ENCODE assay signal across 8 mouse cellular contexts in the genomic region with DNA sequence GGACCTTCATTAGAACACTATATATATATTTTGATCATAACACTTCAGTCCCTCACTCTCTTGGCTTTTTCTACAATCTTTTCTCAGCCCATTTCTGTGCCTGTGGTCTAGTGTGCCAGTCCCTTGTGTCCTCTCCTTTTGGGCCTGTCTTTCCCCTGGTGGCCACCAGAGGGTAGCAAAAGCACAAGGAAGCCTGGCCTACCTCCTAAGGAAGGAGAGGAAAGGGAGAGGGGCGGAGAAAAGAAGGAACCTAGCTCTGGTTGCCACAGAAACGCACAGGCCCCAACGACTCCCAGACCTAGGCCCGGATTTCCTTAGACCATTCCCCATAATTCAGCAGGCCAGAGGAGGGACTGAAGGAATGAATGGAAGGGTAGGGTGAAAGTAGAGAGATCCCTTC. TPM values are rescaled to one million over a fixed set of nuclear protein-coding genes. Genes with fewer than 3 reads are reported as not detected.
DNase-seq lines count a peak whose midpoint lies in the region; ATAC-seq and TF ChIP-seq lines count a peak whose summit lies in the region.

No protein-coding gene starts in this region.

- H3K27ac ChIP-seq in forebrain, embryonic 10.5 days = 0 out of 2 replicates have a peak overlapping the region, but pooled peaks have one; percentile 40
- H3K27ac ChIP-seq in heart, embryonic 14.5 days (replicated peaks in 1 of 2; ENCODE audit: control insufficient read depth in 1 of 2, insufficient read depth in 1 of 2, low read depth in 2 of 2, low read length in 2 of 2) = no peak overlapping the region
- no peak overlapping the region for H3K27ac ChIP-seq in kidney, postnatal 0 days
- H3K27ac ChIP-seq in liver, embryonic 11.5 days (ENCODE audit: low read depth, low read length) = no peak overlapping the region
- H3K27ac ChIP-seq in stomach, embryonic 14.5 days (ENCODE audit: low read length) = no peak overlapping the region

- no peaks in the 10 kb centered on the region for H3K9me3 ChIP-seq in forebrain, embryonic 10.5 days
- H3K9me3 ChIP-seq in heart, embryonic 14.5 days (ENCODE audit: control insufficient read depth, low read length) = no peaks in the 10 kb centered on the region
- H3K9me3 ChIP-seq in kidney, postnatal 0 days (replicated peaks; ENCODE audit: low read length) = no peaks in the 10 kb centered on the region
- H3K9me3 ChIP-seq in liver, embryonic 11.5 days (ENCODE audit: control insufficient read depth, low read length) = no peaks in the 10 kb centered on the region
- no peaks in the 10 kb centered on the region for H3K9me3 ChIP-seq in stomach, embryonic 14.5 days (ENCODE audit: control insufficient read depth, low read depth, low read length)

- peak overlapping the region; percentile 67; the same call in 1 of the 2 replicates for H3K4me2 ChIP-seq in heart, embryonic 14.5 days (ENCODE audit: low read length)
- peak overlapping the region; percentile 62; the same call in 1 of the 2 replicates for H3K4me2 ChIP-seq in kidney, postnatal 0 days (ENCODE audit: low read length)
- H3K4me2 ChIP-seq in liver, embryonic 11.5 days = 0 out of 2 replicates have a peak overlapping the region, but pooled peaks have one; percentile 11
- peak overlapping the region; percentile 69; the same call in 1 of the 2 replicates for H3K4me2 ChIP-seq in stomach, embryonic 14.5 days (replicated peaks; ENCODE audit: low read depth, low read length)

- peaks cover 71% of the 10 kb centered on the region for H3K4me1 ChIP-seq in forebrain, embryonic 10.5 days
- H3K4me1 ChIP-seq in heart, embryonic 14.5 days (ENCODE audit: control insufficient read depth in 2 of 2, insufficient read depth in 2 of 2, low read length in 2 of 2) = peaks cover 39 to 55% of the 10 kb centered on the region in 2 experiments
- peaks cover 45% of the 10 kb centered on the region for H3K4me1 ChIP-seq in kidney, postnatal 0 days (replicated peaks; ENCODE audit: insufficient read depth, low read length)
- peaks cover 34% of the 10 kb centered on the region for H3K4me1 ChIP-seq in liver, embryonic 11.5 days (replicated peaks; ENCODE audit: control insufficient read depth, insufficient read depth, low read length)
- H3K4me1 ChIP-seq in stomach, embryonic 14.5 days (ENCODE audit: control insufficient read depth, insufficient read depth, low read length) = peaks cover 53% of the 10 kb centered on the region

- no peaks in the 10 kb centered on the region for H3K36me3 ChIP-seq in forebrain, embryonic 10.5 days (replicated peaks)
- H3K36me3 ChIP-seq in heart, embryonic 14.5 days (ENCODE audit: control insufficient read depth, insufficient read depth, low read length) = no peaks in the 10 kb centered on the region
- no peaks in the 10 kb centered on the region for H3K36me3 ChIP-seq in kidney, postnatal 0 days (ENCODE audit: insufficient read depth, low read length)
- H3K36me3 ChIP-seq in liver, embryonic 11.5 days (ENCODE audit: control insufficient read depth, insufficient read depth, low read length) = no peaks in the 10 kb centered on the region
- no peaks in the 10 kb centered on the region for H3K36me3 ChIP-seq in stomach, embryonic 14.5 days (ENCODE audit: control insufficient read depth, insufficient read depth, low read length)

- peak overlapping the region; percentile 54 for H3K4me3 ChIP-seq in forebrain, embryonic 10.5 days
- peak overlapping the region in 1 of 2 experiments; percentile 8; a peak in 1 of 4 replicates for H3K4me3 ChIP-seq in heart, embryonic 14.5 days (ENCODE audit: control insufficient read depth in 1 of 2, insufficient read depth in 1 of 2, low read depth in 1 of 2, low read length in 2 of 2)
- H3K4me3 ChIP-seq in kidney, postnatal 0 days (replicated peaks; ENCODE audit: low read depth, low read length) = no peak overlapping the region
- no peak overlapping the region for H3K4me3 ChIP-seq in liver, embryonic 11.5 days (ENCODE audit: low read depth, low read length)
- H3K4me3 ChIP-seq in stomach, embryonic 14.5 days (ENCODE audit: low read depth, low read length) = peak overlapping the region; percentile 29; the same call in 1 of the 2 replicates

- 0% methylated on average over 4 of the region's 4 CpGs for WGBS in forebrain, embryonic 10.5 days
- WGBS in heart, embryonic 14.5 days = 4% methylated on average over 4 of the region's 4 CpGs
- 0% methylated on average over 4 of the region's 4 CpGs for WGBS in kidney, postnatal 0 days
- 5% methylated on average over 4 of the region's 4 CpGs for WGBS in liver, embryonic 11.5 days
- WGBS in stomach, embryonic 14.5 days = 0% methylated on average over 4 of the region's 4 CpGs

- no peak overlapping the region; the same call in 1 of the 2 replicates for H3K9ac ChIP-seq in heart, embryonic 14.5 days (ENCODE audit: low read length)
- H3K9ac ChIP-seq in kidney, postnatal 0 days (ENCODE audit: low read depth, low read length) = no peak overlapping the region
- H3K9ac ChIP-seq in liver, embryonic 11.5 days (ENCODE audit: low read depth, low read length) = no peak overlapping the region
- no peak overlapping the region for H3K9ac ChIP-seq in stomach, embryonic 14.5 days (replicated peaks; ENCODE audit: low read depth, low read length)

- ATAC-seq in heart, embryonic 14.5 days (ENCODE audit: insufficient number of reproducible peaks, insufficient read depth, low FRiP score, low read depth) = no peak
- no peak for ATAC-seq in kidney, postnatal 0 days (replicated peaks; ENCODE audit: low FRiP score, low read depth)
- peak; percentile 42; the same call in 1 of the 2 replicates for ATAC-seq in liver, embryonic 11.5 days (replicated peaks; ENCODE audit: low FRiP score)
- peak; percentile 34; the same call in 1 of the 2 replicates for ATAC-seq in stomach, embryonic 14.5 days (ENCODE audit: insufficient number of reproducible peaks, insufficient read depth, low FRiP score, low read depth)

- peak; percentile 84 for DNase-seq in CD4-positive, CD25-positive, alpha-beta regulatory T cell, adult 2 months (ENCODE audit: low read depth, low spot score)
- peak; percentile 52 for DNase-seq in c-Kit-negative CD71-positive TER-119-positive erythroid progenitor cells, embryonic 14.5 days (ENCODE audit: low read depth, low spot score)
- DNase-seq in forebrain, embryonic 10.5 days (ENCODE audit: extremely low spot score, low spot score) = peak; percentile 85
- DNase-seq in kidney, postnatal 0 days (ENCODE audit: low spot score) = peak; percentile 96
- DNase-seq in liver, embryonic 11.5 days (ENCODE audit: low spot score) = peak; percentile 66
- peak; percentile 84 for DNase-seq in neural tube, embryonic 10.5 days (ENCODE audit: extremely low spot score, low spot score)

- peaks cover 68% of the 10 kb centered on the region for H3K27me3 ChIP-seq in forebrain, embryonic 10.5 days (ENCODE audit: poor library complexity, severe bottlenecking)
- H3K27me3 ChIP-seq in heart, embryonic 14.5 days (ENCODE audit: control insufficient read depth, insufficient read depth, low read length) = peaks cover 48% of the 10 kb centered on the region
- peaks cover 17% of the 10 kb centered on the region; the same call in 1 of the 2 replicates for H3K27me3 ChIP-seq in kidney, postnatal 0 days (ENCODE audit: insufficient read depth, low read length)
- peaks cover 60% of the 10 kb centered on the region for H3K27me3 ChIP-seq in liver, embryonic 11.5 days (replicated peaks; ENCODE audit: control insufficient read depth, insufficient read depth, low read length)
- H3K27me3 ChIP-seq in stomach, embryonic 14.5 days (ENCODE audit: control insufficient read depth, insufficient read depth, low read length) = peaks cover 15% of the 10 kb centered on the region; the same call in 1 of the 2 replicates

- peak; percentile 96 for TF ChIP-seq CTCF in kidney, postnatal 0 days (IDR thresholded peaks at IDR 0.05; ENCODE audit: low read depth)

RNA-seq across cellular contexts. Expression of gene Efna3, which starts 5.9 kb away (rescaled TPM):
- polyA plus RNA-seq in forebrain, embryonic 10.5 days (2016; fragmentation: Nextera tagmentation; extraction: Ambion mirVana) = 3.0 and 4.0 TPM in 2 replicates
- 0.78 and 1.1 TPM in 2 replicates for polyA plus RNA-seq in heart, embryonic 14.5 days (2014; fragmentation: Nextera tagmentation; extraction: Ambion mirVana)
- polyA plus RNA-seq in kidney, postnatal 0 days (2015; fragmentation: Nextera tagmentation; extraction: Ambion mirVana) = 4.2 and 6.1 TPM in 2 replicates
- polyA plus RNA-seq in liver, embryonic 11.5 days (2014; fragmentation: Nextera tagmentation; extraction: Ambion mirVana) = 2.1 and 3.9 TPM in 2 replicates
- 10.9 and 11.6 TPM in 2 replicates for polyA plus RNA-seq in stomach, embryonic 14.5 days (2014; fragmentation: Nextera tagmentation; extraction: Ambion mirVana)

RNA-seq across cellular contexts. Expression of gene Efna4, which starts 21.0 kb away (rescaled TPM):
- polyA plus RNA-seq in forebrain, embryonic 10.5 days (2016; fragmentation: Nextera tagmentation; extraction: Ambion mirVana) = 27.6 and 28.7 TPM in 2 replicates
- 6.0 and 6.7 TPM in 2 replicates for polyA plus RNA-seq in heart, embryonic 14.5 days (2014; fragmentation: Nextera tagmentation; extraction: Ambion mirVana)
- polyA plus RNA-seq in kidney, postnatal 0 days (2015; fragmentation: Nextera tagmentation; extraction: Ambion mirVana) = 24.4 and 25.4 TPM in 2 replicates
- polyA plus RNA-seq in liver, embryonic 11.5 days (2014; fragmentation: Nextera tagmentation; extraction: Ambion mirVana) = 6.5 and 6.9 TPM in 2 replicates
- polyA plus RNA-seq in stomach, embryonic 14.5 days (2014; fragmentation: Nextera tagmentation; extraction: Ambion mirVana) = 24.0 and 25.3 TPM in 2 replicates

RNA-seq across cellular contexts. Expression of gene Adam15, which starts 33.0 kb away (rescaled TPM):
- 32.1 and 39.5 TPM in 2 replicates for polyA plus RNA-seq in forebrain, embryonic 10.5 days (2016; fragmentation: Nextera tagmentation; extraction: Ambion mirVana)
- polyA plus RNA-seq in heart, embryonic 14.5 days (2014; fragmentation: Nextera tagmentation; extraction: Ambion mirVana) = 31.0 and 38.6 TPM in 2 replicates
- 85.4 and 90.7 TPM in 2 replicates for polyA plus RNA-seq in kidney, postnatal 0 days (2015; fragmentation: Nextera tagmentation; extraction: Ambion mirVana)
- 19.5 and 23.2 TPM in 2 replicates for polyA plus RNA-seq in liver, embryonic 11.5 days (2014; fragmentation: Nextera tagmentation; extraction: Ambion mirVana)
- polyA plus RNA-seq in stomach, embryonic 14.5 days (2014; fragmentation: Nextera tagmentation; extraction: Ambion mirVana) = 27.9 and 28.5 TPM in 2 replicates

RNA-seq across cellular contexts. Expression of gene Efna1, which starts 35.9 kb away (rescaled TPM):
- polyA plus RNA-seq in forebrain, embryonic 10.5 days (2016; fragmentation: Nextera tagmentation; extraction: Ambion mirVana) = 12.9 and 13.2 TPM in 2 replicates
- polyA plus RNA-seq in heart, embryonic 14.5 days (2014; fragmentation: Nextera tagmentation; extraction: Ambion mirVana) = 38.4 and 39.7 TPM in 2 replicates
- 79.5 and 83.5 TPM in 2 replicates for polyA plus RNA-seq in kidney, postnatal 0 days (2015; fragmentation: Nextera tagmentation; extraction: Ambion mirVana)
- 11.4 and 11.8 TPM in 2 replicates for polyA plus RNA-seq in liver, embryonic 11.5 days (2014; fragmentation: Nextera tagmentation; extraction: Ambion mirVana)
- 39.3 and 45.0 TPM in 2 replicates for polyA plus RNA-seq in stomach, embryonic 14.5 days (2014; fragmentation: Nextera tagmentation; extraction: Ambion mirVana)

RNA-seq across cellular contexts. Expression of gene Dcst2, which starts 44.9 kb away (rescaled TPM):
- polyA plus RNA-seq in forebrain, embryonic 10.5 days (2016; fragmentation: Nextera tagmentation; extraction: Ambion mirVana) = 0.06 and 0.16 TPM in 2 replicates
- polyA plus RNA-seq in heart, embryonic 14.5 days (2014; fragmentation: Nextera tagmentation; extraction: Ambion mirVana) = not detected in 2 replicates
- polyA plus RNA-seq in kidney, postnatal 0 days (2015; fragmentation: Nextera tagmentation; extraction: Ambion mirVana) = 0.57 and 0.62 TPM in 2 replicates
- 0.10 TPM in 1 of 2 replicates, not detected in the other for polyA plus RNA-seq in liver, embryonic 11.5 days (2014; fragmentation: Nextera tagmentation; extraction: Ambion mirVana)
- polyA plus RNA-seq in stomach, embryonic 14.5 days (2014; fragmentation: Nextera tagmentation; extraction: Ambion mirVana) = 0.18 and 0.42 TPM in 2 replicates

Comparison
In these comparisons a context has a peak if more than half of its experiments do, and no peak if none do; other contexts are left out.
1. H3K4me3 ChIP-seq: peak in forebrain, embryonic 10.5 days (single experiment) and stomach, embryonic 14.5 days (single experiment); none in kidney, postnatal 0 days (single experiment) and liver, embryonic 11.5 days (single experiment).
2. ATAC-seq: peak in liver, embryonic 11.5 days (single experiment) and stomach, embryonic 14.5 days (single experiment); none in heart, embryonic 14.5 days (single experiment) and kidney, postnatal 0 days (single experiment).
3. H3K4me2 ChIP-seq: peak in every context shown above with its lines; median percentile 69 in stomach, embryonic 14.5 days; 67 in heart, embryonic 14.5 days; 62 in kidney, postnatal 0 days; 11 in liver, embryonic 11.5 days.
4. Peak in every context shown above with its lines, with median percentiles within 50 percentile points of each other: DNase-seq.